Mouse (Mus musculus) CH12.LX (cell line): ENCODE results near the gene Napsa. TPM values are rescaled to one million over a fixed set of nuclear protein-coding genes. Genes with fewer than 3 reads are reported as not detected.

Experiments
- DNase-seq: peaks from one replicate; pipeline ENCODE4 v3.0.0-alpha.2; 2013; ENCODE audit errors: extremely low read depth
- H3K27ac ChIP-seq: 2 replicates; pipeline ENCODE4 v1.5.1; 2012; ENCODE audit warnings: low read depth, mild to moderate bottlenecking, control low read depth, moderate library complexity; ENCODE audit not compliant: insufficient read depth
- H3K27me3 ChIP-seq: replicated peaks from 2 replicates; pipeline ENCODE3; 2012; ENCODE audit warnings: inconsistent platforms
- H3K36me3 ChIP-seq, 2 experiments: replicated peaks in 1 of 2; 2 replicates each; pipeline versions ENCODE3 to v1.6.1; 2012; ENCODE audit warnings: inconsistent platforms in 1 of 2, low read length in 1 of 2, mild to moderate bottlenecking in 1 of 2, mixed read lengths in 1 of 2, moderate library complexity in 1 of 2; ENCODE audit not compliant: control insufficient read depth in 1 of 2, insufficient read depth in 1 of 2
- H3K4me1 ChIP-seq, 2 experiments: 2 replicates each; pipeline ENCODE4 v1.6.1; 2012; ENCODE audit warnings: inconsistent platforms in 1 of 2, moderate library complexity in 1 of 2; ENCODE audit not compliant: insufficient read depth in 2 of 2, control insufficient read depth in 1 of 2
- H3K4me2 ChIP-seq: 2 replicates; pipeline ENCODE4 v1.6.1; 2012; ENCODE audit warnings: low read depth, mild to moderate bottlenecking, control low read depth; ENCODE audit not compliant: poor library complexity, insufficient read depth, severe bottlenecking
- H3K4me3 ChIP-seq, 3 experiments: fragments of 150-350 bp in 1 of 3; sonication (generic) in 1 of 3; replicated peaks in 1 of 3; 2 replicates each; pipeline versions ENCODE3 to v1.5.1; 2011 to 2012; ENCODE audit warnings: low read depth in 2 of 3, low read length in 2 of 3, mild to moderate bottlenecking in 2 of 3, moderate library complexity in 2 of 3, control low read depth in 1 of 3, improper control_type of control experiment in 1 of 3, inconsistent platforms in 1 of 3, mixed read lengths in 1 of 3; ENCODE audit not compliant: poor library complexity in 1 of 3
- H3K79me2 ChIP-seq: replicated peaks from 2 replicates; pipeline ENCODE4 v1.6.1; 2012; ENCODE audit warnings: mild to moderate bottlenecking, moderate library complexity; ENCODE audit not compliant: control insufficient read depth, poor library complexity, insufficient read depth, severe bottlenecking; ENCODE audit errors: extremely low read depth
- H3K9ac ChIP-seq: 2 replicates; pipeline ENCODE4 v1.6.1; 2012; ENCODE audit warnings: low read depth, mild to moderate bottlenecking, control low read depth, moderate library complexity; ENCODE audit not compliant: insufficient read depth
- H3K9me3 ChIP-seq: replicated peaks from 2 replicates; pipeline ENCODE3; 2012; ENCODE audit warnings: low read length, inconsistent platforms, mixed read lengths
- BHLHE40 ChIP-seq: IDR thresholded peaks from 2 replicates; pipeline ENCODE4 v1.6.1; 2011; ENCODE audit warnings: mild to moderate bottlenecking, low read depth, low read length, improper control_type of control experiment
- CHD1 ChIP-seq: IDR thresholded peaks from 2 replicates; pipeline ENCODE4 v1.6.1; 2012; ENCODE audit warnings: low read depth, low read length, improper control_type of control experiment, inconsistent platforms
- CHD2 ChIP-seq: IDR thresholded peaks from 2 replicates; pipeline ENCODE4 v1.6.1; 2011; ENCODE audit warnings: low read length, improper control_type of control experiment
- CTCF ChIP-seq, 2 experiments: IDR thresholded peaks in 1 of 2; conservative IDR thresholded peaks in 1 of 2; 2 replicates each; pipeline ENCODE4 v1.5.1; 2011 to 2012; ENCODE audit warnings: low read depth in 2 of 2, low read length in 2 of 2, improper control_type of control experiment in 1 of 2, inconsistent platforms in 1 of 2, mild to moderate bottlenecking in 1 of 2, moderate library complexity in 1 of 2
- E2F4 ChIP-seq: IDR thresholded peaks from 2 replicates; pipeline ENCODE4 v1.6.1; 2011; ENCODE audit warnings: low read depth, low read length, improper control_type of control experiment; ENCODE audit not compliant: insufficient replicate concordance
- ELF1 ChIP-seq: IDR thresholded peaks from 2 replicates; pipeline ENCODE4 v1.6.1; 2014; ENCODE audit warnings: low read depth, mild to moderate bottlenecking, inconsistent platforms, low read length, improper control_type of control experiment
- EP300 ChIP-seq: IDR thresholded peaks from 2 replicates; pipeline ENCODE4 v1.6.1; 2011; ENCODE audit warnings: low read length, improper control_type of control experiment
- ETS1 ChIP-seq: conservative IDR thresholded peaks from 2 replicates; pipeline ENCODE4 v1.6.1; 2012; ENCODE audit warnings: low read depth, mild to moderate bottlenecking, inconsistent platforms, low read length, improper control_type of control experiment, moderate library complexity
- GABPA ChIP-seq: IDR thresholded peaks from 2 replicates; pipeline ENCODE4 v1.6.1; 2012; ENCODE audit warnings: low read depth, low read length, improper control_type of control experiment, inconsistent platforms; ENCODE audit not compliant: insufficient replicate concordance
- HCFC1 ChIP-seq: IDR thresholded peaks from 2 replicates; pipeline ENCODE4 v1.6.1; 2012; ENCODE audit warnings: low read depth, mild to moderate bottlenecking, inconsistent platforms, low read length, improper control_type of control experiment
- IRF4 ChIP-seq: IDR thresholded peaks from 2 replicates; pipeline ENCODE4 v1.6.1; 2014; ENCODE audit warnings: low read depth, mild to moderate bottlenecking, inconsistent platforms, low read length, improper control_type of control experiment
- JUN ChIP-seq: IDR thresholded peaks from 2 replicates; pipeline ENCODE4 v1.6.1; 2011; ENCODE audit warnings: low read depth, mild to moderate bottlenecking, low read length, improper control_type of control experiment, moderate library complexity; ENCODE audit not compliant: insufficient read depth
- JUND ChIP-seq: conservative IDR thresholded peaks from 2 replicates; pipeline ENCODE4 v1.6.1; 2011; ENCODE audit warnings: low read depth, low read length, improper control_type of control experiment
- KAT2A ChIP-seq: IDR thresholded peaks from 2 replicates; pipeline ENCODE4 v1.6.1; 2012; ENCODE audit warnings: low read length, improper control_type of control experiment, inconsistent platforms; ENCODE audit not compliant: insufficient replicate concordance
- MAFK ChIP-seq: IDR thresholded peaks from 2 replicates; pipeline ENCODE4 v1.6.1; 2011; ENCODE audit warnings: low read length, improper control_type of control experiment; ENCODE audit not compliant: insufficient replicate concordance
- MAX ChIP-seq: IDR thresholded peaks from 2 replicates; pipeline ENCODE4 v1.6.1; 2011; ENCODE audit warnings: low read length, improper control_type of control experiment
- MAZ ChIP-seq: IDR thresholded peaks from 2 replicates; pipeline ENCODE4 v1.6.1; 2012; ENCODE audit warnings: low read depth, mild to moderate bottlenecking, inconsistent platforms, low read length, improper control_type of control experiment, moderate library complexity
- MEF2A ChIP-seq: IDR thresholded peaks from 2 replicates; pipeline ENCODE4 v1.6.1; 2014; ENCODE audit warnings: low read depth, mild to moderate bottlenecking, inconsistent platforms, low read length, improper control_type of control experiment, borderline replicate concordance
- MYC ChIP-seq: IDR thresholded peaks from 2 replicates; pipeline ENCODE4 v1.6.1; 2011; ENCODE audit warnings: low read depth, mild to moderate bottlenecking, improper control_type of control experiment, low read length
- NELFE ChIP-seq: IDR thresholded peaks from 2 replicates; pipeline ENCODE4 v1.6.1; 2011; ENCODE audit warnings: low read depth, low read length, improper control_type of control experiment
- NRF1 ChIP-seq: IDR thresholded peaks from 2 replicates; pipeline ENCODE4 v1.6.1; 2014; ENCODE audit warnings: low read depth, mild to moderate bottlenecking, inconsistent platforms, low read length, improper control_type of control experiment, moderate library complexity
- PAX5 ChIP-seq: IDR thresholded peaks from 2 replicates; pipeline ENCODE4 v1.6.1; 2012; ENCODE audit warnings: low read length, inconsistent platforms, mixed read lengths
- POLR2A ChIP-seq: IDR thresholded peaks from 2 replicates; pipeline ENCODE4 v1.6.1; 2011; ENCODE audit warnings: low read depth, mild to moderate bottlenecking, improper control_type of control experiment, low read length
- POLR2AphosphoS2 ChIP-seq: IDR thresholded peaks from 2 replicates; pipeline ENCODE4 v1.6.1; 2011; ENCODE audit warnings: low read depth, low read length, improper control_type of control experiment
- RAD21 ChIP-seq: IDR thresholded peaks from 2 replicates; pipeline ENCODE4 v1.6.1; 2011; ENCODE audit warnings: low read depth, mild to moderate bottlenecking, low read length, improper control_type of control experiment, moderate library complexity
- RCOR1 ChIP-seq: conservative IDR thresholded peaks from 2 replicates; pipeline ENCODE4 v1.6.1; 2012; ENCODE audit warnings: low read depth, mild to moderate bottlenecking, inconsistent platforms, low read length, improper control_type of control experiment
- SMC3 ChIP-seq: IDR thresholded peaks from 2 replicates; pipeline ENCODE4 v1.6.1; 2011; ENCODE audit warnings: low read depth, low read length, improper control_type of control experiment
- TBP ChIP-seq: conservative IDR thresholded peaks from 2 replicates; pipeline ENCODE4 v1.6.1; 2011; ENCODE audit warnings: low read depth, low read length, improper control_type of control experiment
- TCF12 ChIP-seq: IDR thresholded peaks from 2 replicates; pipeline ENCODE4 v1.6.1; 2014; ENCODE audit warnings: low read depth, mild to moderate bottlenecking, inconsistent platforms, low read length, improper control_type of control experiment
- UBTF ChIP-seq: IDR thresholded peaks from 2 replicates; pipeline ENCODE4 v1.6.1; 2012; ENCODE audit warnings: low read depth, mild to moderate bottlenecking, inconsistent platforms, low read length, improper control_type of control experiment, moderate library complexity
- USF1 ChIP-seq: IDR thresholded peaks from 2 replicates; pipeline ENCODE4 v1.6.1; 2014; ENCODE audit warnings: low read depth, mild to moderate bottlenecking, inconsistent platforms, low read length, improper control_type of control experiment
- USF2 ChIP-seq: conservative IDR thresholded peaks from 2 replicates; pipeline ENCODE4 v1.6.1; 2011; ENCODE audit warnings: low read depth, low read length, improper control_type of control experiment
- ZC3H11A ChIP-seq: IDR thresholded peaks from 2 replicates; pipeline ENCODE4 v1.6.1; 2012; ENCODE audit warnings: low read depth, mild to moderate bottlenecking, inconsistent platforms, low read length, improper control_type of control experiment
- ZKSCAN1 ChIP-seq: IDR thresholded peaks from 2 replicates; pipeline ENCODE4 v1.6.1; 2012; ENCODE audit warnings: low read depth, inconsistent platforms, low read length, improper control_type of control experiment, borderline replicate concordance
- ZMIZ1 ChIP-seq: IDR thresholded peaks from 2 replicates; pipeline ENCODE4 v1.6.1; 2012; ENCODE audit warnings: low read depth, mild to moderate bottlenecking, inconsistent platforms, low read length, improper control_type of control experiment
- ZNF384 ChIP-seq: IDR thresholded peaks from 2 replicates; pipeline ENCODE4 v1.6.1; 2012; ENCODE audit warnings: low read depth, low read length, improper control_type of control experiment, inconsistent platforms
- dilution Hi-C: fragments of 300-500 bp; cut with MboI; formaldehyde crosslinking; loops from 2 replicates; pipeline ENCODE4 v1.14.3; 2020; ENCODE audit warnings: low sequenced_read_pairs; ENCODE audit not compliant: extremely low pct_unique_long_range_greater_than_20kb, extremely low pct_ligation_motif_present
- in situ Hi-C: fragments of 300-500 bp; cut with MboI; formaldehyde crosslinking; loops from 3 replicates; pipeline ENCODE4 v1.14.3; 2019; ENCODE audit warnings: low sequenced_read_pairs, low pct_ligation_motif_present, low pct_unique_long_range_greater_than_20kb, mixed read lengths
- polyA plus RNA-seq: library from polyadenylated mRNA; unstranded; fragments of >175 nt; gene quantifications from 2 replicates; pipeline ENCODE4 v1.2.1, GENCODE M21; 2012; ENCODE audit warnings: low read depth; ENCODE audit not compliant: insufficient read length
- total RNA-seq, 2 experiments: library from RNA; depleted of rRNA; stranded (reverse); fragments of 300-350 nt in 1 of 2; fragments of >200 nt in 1 of 2; gene quantifications; 2 replicates each; pipeline ENCODE4 v1.2.3; 2012 to 2014

The Napsa gene
- total and polyA plus RNA-seq, 3 experiments, result 175 to 253 (median 194) TPM

GRCm38 (mm10) chr7:44530507-44530906 lies 41.7 kb upstream of the Napsa start (continued):
- no peak for TF ChIP-seq MAFK
- no peak for TF ChIP-seq ZC3H11A
- 0 out of 2 replicates have a peak, but pooled peaks have one; percentile 18 for TF ChIP-seq CHD2
- no peak for TF ChIP-seq NELFE
- TF ChIP-seq ELF1, result no peak
- TF ChIP-seq NRF1, result no peak
- no peak for TF ChIP-seq KAT2A

- DNase-seq, result peak; percentile 90
- peak overlapping the region; percentile 98 for H3K27ac ChIP-seq
- peak overlapping the region; percentile 65 to 77 (median 72) for H3K4me3 ChIP-seq
- H3K79me2 ChIP-seq, result peaks cover 10% of the 10 kb centered on the region
- peak overlapping the region; percentile 77; the same call in 1 of the 2 replicates for H3K9ac ChIP-seq
- H3K9me3 ChIP-seq, result no peaks in the 10 kb centered on the region
- in situ Hi-C loops (no loop called here), dilution Hi-C loops (no loop called here)
- H3K4me1 ChIP-seq, result peaks cover 48 to 57% of the 10 kb centered on the region in 2 experiments
- peak overlapping the region; percentile 52; the same call in 1 of the 2 replicates for H3K4me2 ChIP-seq
- peaks cover 27 to 67% of the 10 kb centered on the region in 2 experiments for H3K36me3 ChIP-seq
- no peaks in the 10 kb centered on the region for H3K27me3 ChIP-seq
- TF ChIP-seq NELFE (peak; percentile 58), PAX5 (no peak), JUN (no peak), ZMIZ1 (peak; percentile 74; the same call in 1 of the 2 replicates), RCOR1 (0 out of 2 replicates have a peak, but pooled peaks have one; percentile 11), CTCF (conservative IDR thresholded peaks at IDR 0.05 in 1 of 2, IDR thresholded peaks at IDR 0.05 in 1 of 2; ENCODE audit: low read depth in 2 of 2, low read length in 2 of 2) (no peak), USF2 (no peak), JUND (no peak), ZKSCAN1 (no peak), MEF2A (peak; percentile 87), CHD1 (no peak), MAZ (peak; percentile 99), ZC3H11A (no peak), KAT2A (no peak), ELF1 (peak; percentile 82), NRF1 (peak; percentile 46; the same call in 1 of the 2 replicates), USF1 (no peak), HCFC1 (peak; percentile 48), SMC3 (no peak), MAFK (peak; percentile 65), ZNF384 (no peak), ETS1 (peak; percentile 95), EP300 (peak; percentile 56; the same call in 1 of the 2 replicates), TBP (0 out of 2 replicates have a peak, but pooled peaks have one; percentile 32), GABPA (no peak), IRF4 (peak; percentile 84), TCF12 (peak; percentile 98), POLR2AphosphoS2 (no peak), UBTF (no peak), MYC (no peak), BHLHE40 (peak; percentile 83), POLR2A (peak; percentile 55; the same call in 1 of the 2 replicates), RAD21 (no peak), E2F4 (no peak), CHD2 (peak; percentile 68; the same call in 1 of the 2 replicates), MAX (no peak; the same call in 1 of the 2 replicates)
These were observed 41.0 kb upstream of the Napsa start for GRCm38 (mm10) chr7:44531207-44531606.
